Mouse (Mus musculus): ENCODE data around the gene Ankrd9.

DNA sequence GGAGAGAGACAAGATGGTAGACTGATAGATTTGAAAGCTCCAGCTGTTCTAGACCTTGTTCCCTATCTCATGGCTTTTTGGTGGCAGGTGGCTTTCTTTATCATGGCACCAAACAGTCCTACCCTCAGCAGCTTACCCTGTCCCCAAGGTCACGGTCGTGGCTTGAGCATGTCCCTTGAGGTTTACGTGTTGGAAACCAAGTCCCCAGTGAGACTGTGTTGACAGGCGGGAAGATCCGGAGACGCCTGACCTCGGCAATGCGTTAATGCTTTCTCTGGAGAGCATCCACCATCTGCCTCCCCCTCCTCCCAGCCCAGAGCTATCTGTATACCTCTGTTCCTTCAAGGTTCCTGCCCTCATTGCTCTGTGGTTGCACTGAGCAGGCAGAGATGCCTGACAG, 4.9 kb upstream of the Ankrd9 start:
- TF ChIP-seq EP300 (IDR thresholded peaks at IDR 0.05; ENCODE audit: low read depth in 1 of 2, low read length in 2 of 2) = no peak
- TF ChIP-seq POLR2A (IDR thresholded peaks at IDR 0.05; ENCODE audit: control insufficient read depth in 1 of 2, insufficient read depth in 1 of 2, low read depth in 1 of 2, low read length in 2 of 2, poor library complexity in 1 of 2) = no peak
- no peak for TF ChIP-seq RAD21 (IDR thresholded peaks at IDR 0.05; ENCODE audit: low read depth, low read length)
- no peak for TF ChIP-seq UBTF (IDR thresholded peaks at IDR 0.05; ENCODE audit: borderline replicate concordance, insufficient read depth, low read depth, low read length)
- no peak for TF ChIP-seq CHD2 (IDR thresholded peaks at IDR 0.05; ENCODE audit: low read length)
- no peak for TF ChIP-seq GATA1 (IDR thresholded peaks at IDR 0.05; ENCODE audit: low read depth, low read length)
- TF ChIP-seq CTCF (IDR thresholded peaks at IDR 0.05 in 2 of 3, conservative IDR thresholded peaks at IDR 0.05 in 1 of 3; ENCODE audit: control insufficient read depth in 1 of 3, insufficient read depth in 1 of 3, low read depth in 2 of 3, low read length in 3 of 3, poor library complexity in 1 of 3, severe bottlenecking in 1 of 3) = no peak
- no peak for TF ChIP-seq MXI1 (IDR thresholded peaks at IDR 0.05; ENCODE audit: low read depth, low read length)
- no peak for TF ChIP-seq NELFE (IDR thresholded peaks at IDR 0.05; ENCODE audit: low read depth, low read length)
- TF ChIP-seq ELF1 (IDR thresholded peaks at IDR 0.05; ENCODE audit: low read depth, low read length) = no peak
- TF ChIP-seq SIN3A (IDR thresholded peaks at IDR 0.05; ENCODE audit: low read length) = no peak
- TF ChIP-seq KAT2A (conservative IDR thresholded peaks at IDR 0.05; ENCODE audit: low read depth, low read length) = no peak
- no peak for TF ChIP-seq HCFC1 (IDR thresholded peaks at IDR 0.05; ENCODE audit: low read depth, low read length)
